Mouse (Mus musculus) cerebellum, adult 8-10 months (tissue): ENCODE data around the gene Rab30.

Experiments used
- DNase-seq: peaks from one replicate; pipeline ENCODE4 v3.0.0; 2022

Gene Rab30

GRCm38 (mm10) chr7:92802158-92802557 lies 60.8 kb downstream of the Rab30 start:
- DNase-seq: no peak

GRCm38 (mm10) chr7:92803191-92803590 lies 61.8 kb downstream of the Rab30 start:
- DNase-seq: no peak

- DNase-seq: no peak
These were observed 63.7 kb downstream of the Rab30 start for GRCm38 (mm10) chr7:92804919-92805668.

GRCm38 (mm10) chr7:92806512-92807188 lies 65.2 kb downstream of the Rab30 start:
- no peak for DNase-seq

- DNase-seq: no peak
These were observed 66.1 kb downstream of the Rab30 start for GRCm38 (mm10) chr7:92807482-92807881.

- no peak for DNase-seq
These were observed 70.4 kb downstream of the Rab30 start for GRCm38 (mm10) chr7:92811667-92812279.

- DNase-seq: no peak
These were observed 75.8 kb downstream of the Rab30 start for GRCm38 (mm10) chr7:92817242-92817641.

GRCm38 (mm10) chr7:92817886-92818285 lies 76.5 kb downstream of the Rab30 start:
- DNase-seq: no peak

GRCm38 (mm10) chr7:92819656-92820055 lies 78.3 kb downstream of the Rab30 start:
- DNase-seq: no peak

- no peak for DNase-seq
These were observed 79.0 kb downstream of the Rab30 start for GRCm38 (mm10) chr7:92820410-92820809.

- DNase-seq: no peak
These were observed 79.6 kb downstream of the Rab30 start for GRCm38 (mm10) chr7:92820941-92821465.

- no peak for DNase-seq
These were observed 80.5 kb downstream of the Rab30 start for GRCm38 (mm10) chr7:92821871-92822270.

- DNase-seq: no peak
These were observed 81.2 kb downstream of the Rab30 start for GRCm38 (mm10) chr7:92822409-92823101.

- DNase-seq: no peak
These were observed 84.8 kb downstream of the Rab30 start for GRCm38 (mm10) chr7:92826248-92826647.

- no peak for DNase-seq
These were observed 86.6 kb downstream of the Rab30 start for GRCm38 (mm10) chr7:92827981-92828380.

GRCm38 (mm10) chr7:92832395-92832794 lies 91.0 kb downstream of the Rab30 start:
- DNase-seq: no peak

- no peak for DNase-seq
These were observed 93.0 kb downstream of the Rab30 start for GRCm38 (mm10) chr7:92834391-92834790.

- no peak for DNase-seq
These were observed 95.0 kb downstream of the Rab30 start for GRCm38 (mm10) chr7:92836447-92836846.

GRCm38 (mm10) chr7:92837226-92837625 lies 95.8 kb downstream of the Rab30 start:
- DNase-seq: no peak

- DNase-seq: no peak
These were observed 96.5 kb downstream of the Rab30 start for GRCm38 (mm10) chr7:92837907-92838306.

GRCm38 (mm10) chr7:92842254-92842653 lies 100.9 kb downstream of the Rab30 start:
- DNase-seq: no peak

GRCm38 (mm10) chr7:92848246-92848645 lies 106.8 kb downstream of the Rab30 start:
- DNase-seq: no peak

GRCm38 (mm10) chr7:92866526-92866925 lies 125.1 kb downstream of the Rab30 start:
- no peak for DNase-seq
